Mouse (Mus musculus): ENCODE data around the gene Qser1.
"Not testable (repeated sequence)": the region's sequence is repeated elsewhere in the genome, so short reads cannot be mapped to it uniquely, and the experiment has no call there.

The Qser1 gene

DNA sequence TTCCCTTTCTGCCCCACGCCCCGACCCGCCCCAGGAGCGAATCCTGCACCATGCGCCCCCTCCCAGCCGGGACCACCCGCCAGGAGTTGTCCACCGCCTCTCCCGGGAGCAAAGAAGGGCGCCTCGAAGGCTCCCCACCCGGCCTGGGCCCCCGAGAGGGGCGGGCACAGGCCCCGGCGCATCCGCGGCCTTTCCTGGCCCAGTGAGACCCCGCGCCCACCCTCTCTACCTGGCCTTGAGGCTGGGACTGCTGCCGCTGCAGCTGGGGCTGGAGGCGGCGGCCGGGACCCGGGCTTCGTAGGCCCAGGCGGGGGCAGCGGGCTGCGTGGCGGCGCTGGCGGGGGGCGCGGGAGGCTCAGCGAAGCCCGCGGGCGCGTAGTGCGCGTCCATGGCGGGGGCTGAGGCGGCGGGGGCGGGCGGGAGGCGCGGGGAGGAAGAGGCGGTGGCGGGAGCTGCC lies at the start of gene Qser1:
Gene Qser1 (minus strand): TSS at position 390 of the 457 bp plus-strand sequence.
- no peak for DNase-seq

DNA sequence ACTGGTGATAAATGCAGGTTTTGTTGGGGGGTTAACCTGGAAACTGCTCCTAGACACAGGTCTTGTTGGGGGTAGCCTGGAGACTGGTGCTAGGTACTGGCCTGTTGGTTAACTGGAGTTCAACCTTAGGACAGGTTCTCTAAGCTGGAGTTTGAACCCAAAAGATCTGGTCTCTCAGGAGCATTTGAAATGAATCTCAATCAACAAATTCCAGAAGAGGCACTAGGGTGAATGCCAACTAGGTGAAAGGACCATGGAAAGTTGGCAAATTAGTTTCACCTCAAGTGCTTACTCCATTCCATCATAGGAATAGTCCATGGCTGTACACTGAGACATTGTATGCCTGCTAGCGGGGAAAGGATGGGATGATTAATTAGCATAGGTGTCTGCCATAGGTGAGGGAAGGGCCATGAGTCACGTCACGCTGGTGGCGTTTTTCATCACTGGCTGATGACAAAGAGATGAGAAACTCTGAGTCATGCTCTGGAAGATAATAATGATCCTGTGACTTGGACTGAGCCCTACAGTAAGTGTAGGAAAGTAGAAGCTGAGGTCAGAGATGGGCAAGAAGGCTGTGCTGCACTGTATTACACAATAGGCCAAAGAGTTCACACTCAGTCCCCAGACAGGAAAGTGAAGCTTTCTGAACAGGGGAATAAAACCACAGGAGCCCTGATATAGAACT lies 47.8 kb upstream of the Qser1 start:
- DNase-seq, result no peak

DNA sequence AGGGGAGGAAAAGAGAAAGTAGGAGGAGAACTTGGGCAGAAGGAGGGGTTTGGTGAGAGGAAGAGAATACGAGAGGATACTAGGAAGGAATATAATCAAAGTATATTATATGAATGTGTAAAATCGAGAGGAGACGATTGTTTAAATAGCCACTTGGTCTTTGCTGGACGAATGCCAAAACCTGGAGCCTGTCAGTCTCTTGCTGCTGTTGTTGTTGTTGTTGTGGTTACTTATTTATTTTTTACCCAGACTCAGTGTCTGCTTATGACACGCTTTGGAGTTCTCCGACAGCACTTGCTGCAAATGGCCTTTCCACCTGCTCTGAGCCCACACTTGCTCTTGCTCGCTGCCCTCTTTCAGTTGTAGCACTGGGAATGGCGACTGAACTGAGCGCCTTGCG lies 43.9 kb upstream of the Qser1 start:
- no peak for DNase-seq

DNA sequence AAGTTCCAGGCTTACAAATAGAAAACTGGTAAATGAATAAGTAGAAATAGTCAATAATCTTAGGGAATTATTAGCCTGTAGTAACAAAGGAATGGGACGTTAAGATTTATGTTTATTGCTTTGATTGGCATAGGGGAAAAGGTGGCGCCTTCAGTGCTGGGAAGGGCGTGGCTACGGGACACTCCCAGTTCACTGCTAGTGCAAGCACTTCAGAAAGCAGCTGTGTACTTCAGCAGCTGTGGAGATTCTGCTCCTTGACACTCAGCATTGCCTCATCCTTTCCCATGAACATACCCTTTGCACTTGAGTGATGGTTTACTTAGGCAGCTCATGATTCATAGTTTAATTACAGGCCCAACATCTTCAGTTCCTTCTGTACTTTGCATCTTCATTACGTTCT lies 42.5 kb upstream of the Qser1 start:
- no peak for DNase-seq

DNA sequence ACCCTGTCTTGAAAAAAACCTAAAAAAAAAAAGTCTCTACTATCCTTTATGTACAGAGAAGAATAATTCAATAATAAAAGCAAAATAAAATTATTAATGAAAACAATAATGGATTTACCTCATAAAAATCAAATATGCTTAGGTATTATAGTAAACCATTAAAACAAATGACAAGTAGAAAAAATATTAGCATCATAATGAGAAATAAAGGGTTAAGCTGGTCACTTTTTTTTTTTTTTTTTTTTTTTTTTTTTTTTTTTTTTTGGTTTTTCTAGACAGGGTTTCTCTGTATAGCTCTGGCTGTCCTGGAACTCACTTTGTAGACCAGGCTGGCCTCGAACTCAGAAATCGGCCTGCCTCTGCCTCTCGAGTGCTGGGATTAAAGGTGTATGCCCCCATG lies 41.5 kb upstream of the Qser1 start:
- not testable (repeated sequence) for DNase-seq

DNA sequence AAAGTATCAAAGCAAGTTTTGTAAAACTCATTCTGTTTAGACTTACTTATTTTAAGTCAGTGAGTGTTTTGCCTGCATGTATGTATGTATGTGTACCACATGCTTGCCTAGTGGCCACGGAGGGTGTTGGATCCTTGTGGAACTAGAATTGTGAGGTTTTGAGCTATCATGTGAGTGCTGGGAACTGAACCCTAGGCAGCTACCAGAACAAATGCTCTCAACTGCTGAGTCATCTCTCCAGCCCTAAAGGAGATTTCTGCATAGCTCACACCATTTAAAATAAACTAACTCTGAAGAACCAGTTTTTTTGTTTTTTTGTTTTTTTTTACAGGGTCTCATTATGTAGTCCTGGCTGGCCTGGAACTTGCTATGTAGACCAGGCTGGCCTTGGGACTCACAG lies 39.7 kb upstream of the Qser1 start:
- no peak for DNase-seq

DNA sequence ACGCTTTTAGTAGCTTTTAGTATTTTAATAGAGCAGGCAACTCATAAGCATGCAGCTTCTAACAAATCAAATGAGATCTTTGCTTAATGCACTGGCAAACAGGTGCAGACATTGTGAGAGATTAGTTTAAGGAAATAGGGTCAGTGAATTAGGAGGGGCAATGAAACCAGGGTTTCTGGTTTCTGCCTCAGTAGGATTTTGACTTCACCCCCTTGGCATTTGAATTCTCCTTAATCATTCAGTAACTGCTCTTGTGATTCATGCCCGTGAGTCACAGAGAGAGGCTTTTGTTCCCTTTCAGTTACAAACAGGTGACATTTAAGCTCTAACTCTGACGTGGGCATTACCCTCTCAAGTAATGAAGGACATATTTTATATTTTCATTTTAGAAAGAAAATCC lies 39.2 kb upstream of the Qser1 start:
- DNase-seq, result no peak

DNA sequence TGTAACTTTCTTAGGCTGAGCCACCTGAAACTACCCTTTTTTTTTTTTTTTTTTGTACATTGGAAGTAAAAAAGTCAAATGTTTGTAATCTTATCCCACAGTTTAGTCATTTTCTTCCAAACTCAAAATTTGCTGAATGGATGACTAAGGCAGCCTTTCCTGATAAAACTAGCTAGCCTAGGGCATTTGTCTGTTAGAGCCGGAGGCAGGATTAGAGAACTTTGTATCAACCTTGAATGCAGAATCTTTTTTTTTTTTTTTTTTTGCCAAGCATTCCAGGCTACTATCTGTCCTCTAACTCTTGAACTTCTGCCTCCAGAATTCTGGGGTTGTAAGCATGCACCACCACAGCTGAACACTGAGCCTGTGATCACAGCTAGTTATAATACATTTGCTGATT lies 38.3 kb upstream of the Qser1 start:
- DNase-seq, result no peak

DNA sequence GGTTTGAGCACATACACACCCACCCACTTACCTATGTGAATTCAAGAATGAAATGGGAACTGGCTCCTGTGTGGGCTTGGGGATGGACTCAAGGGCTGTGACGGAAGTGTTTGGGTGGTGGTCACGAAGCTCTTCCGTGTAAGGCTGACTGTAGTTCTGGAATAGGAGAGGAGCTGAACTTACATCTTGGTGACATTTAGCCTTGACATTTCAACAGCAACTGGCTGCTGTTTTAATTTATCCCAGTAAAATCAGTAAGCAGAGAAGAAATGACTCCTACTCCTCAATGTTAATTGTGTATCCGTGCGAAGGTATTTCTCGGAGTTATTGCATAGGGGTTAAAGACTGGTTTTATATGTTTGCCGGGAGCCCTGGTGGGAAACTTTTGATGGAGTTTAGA lies 36.0 kb upstream of the Qser1 start:
- DNase-seq, result no peak

DNA sequence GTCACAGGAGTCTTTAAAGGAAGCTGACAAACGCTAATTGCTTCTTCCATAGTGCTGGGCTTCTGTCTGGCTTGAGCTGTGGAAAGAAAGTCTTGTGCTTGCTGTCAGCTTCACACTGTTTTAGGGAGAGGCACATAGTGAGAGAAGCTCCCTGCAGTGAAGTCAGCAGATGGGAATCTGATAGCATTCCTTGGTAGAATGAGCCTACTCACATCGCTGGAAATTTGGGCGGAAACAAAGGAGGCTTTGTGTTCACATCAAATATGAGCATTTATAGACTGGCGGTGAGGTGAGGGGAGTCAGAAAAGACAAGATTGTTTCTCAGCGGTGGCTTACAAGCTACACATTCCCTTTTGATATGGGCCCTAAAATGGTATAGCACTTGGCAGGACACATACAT lies 35.1 kb upstream of the Qser1 start:
- DNase-seq, result no peak

DNA sequence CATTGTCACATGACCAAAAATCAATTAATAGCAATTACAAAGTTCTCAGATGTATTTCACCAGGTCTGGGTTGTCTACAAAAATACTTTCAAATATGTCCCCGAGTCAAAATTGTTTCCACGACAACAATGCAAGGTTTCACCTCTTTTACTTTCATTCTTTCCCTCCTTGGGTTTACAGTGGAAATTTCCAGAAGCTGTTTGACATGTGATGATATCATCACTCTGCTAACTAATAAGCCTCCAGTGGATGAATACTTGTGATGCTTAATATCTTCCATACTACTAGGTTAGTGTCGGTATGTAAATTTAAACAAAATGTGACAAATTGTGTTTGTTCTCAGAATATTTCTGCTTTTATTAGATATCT lies 33.4 kb upstream of the Qser1 start:
- DNase-seq, result no peak

DNA sequence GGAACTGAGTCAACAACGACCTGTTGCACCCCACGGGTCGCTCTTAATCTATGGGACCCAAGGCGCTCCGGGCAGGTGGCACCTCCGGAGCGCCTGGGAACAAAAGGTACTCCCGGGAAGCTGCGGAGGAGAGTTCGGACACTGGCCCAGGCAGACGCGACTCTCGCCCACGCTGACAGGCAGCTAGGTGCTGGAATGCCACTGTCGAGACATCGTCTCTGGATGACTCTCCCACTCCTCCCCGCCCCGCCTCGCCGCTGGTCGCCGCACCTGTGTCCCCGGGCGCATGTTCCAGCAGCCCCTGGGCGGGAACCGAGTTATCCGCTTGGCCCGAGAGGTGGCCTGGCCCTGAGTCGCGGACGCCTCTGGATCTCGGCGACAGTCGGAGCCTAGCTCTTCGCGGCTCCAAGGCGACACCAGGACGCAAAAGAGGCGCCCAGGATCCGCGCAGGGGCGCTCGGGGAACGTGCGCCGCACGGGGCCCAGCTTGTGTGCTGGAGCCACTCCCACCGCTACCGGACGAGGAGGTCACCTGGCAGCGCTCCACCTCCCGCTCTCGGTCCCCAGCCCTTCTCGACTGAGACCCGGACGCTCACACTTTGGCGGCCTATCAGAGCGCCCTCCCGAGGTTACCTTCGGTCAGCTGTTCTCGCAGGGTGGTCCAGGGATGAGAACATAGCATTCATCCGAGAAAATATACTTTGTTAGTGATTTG lies 32.9 kb upstream of the Qser1 start, which contains the start of gene Prrg4:
Gene Prrg4 (minus strand): TSS at position 601 of the 715 bp plus-strand sequence.
- peak; percentile 43 for DNase-seq

DNA sequence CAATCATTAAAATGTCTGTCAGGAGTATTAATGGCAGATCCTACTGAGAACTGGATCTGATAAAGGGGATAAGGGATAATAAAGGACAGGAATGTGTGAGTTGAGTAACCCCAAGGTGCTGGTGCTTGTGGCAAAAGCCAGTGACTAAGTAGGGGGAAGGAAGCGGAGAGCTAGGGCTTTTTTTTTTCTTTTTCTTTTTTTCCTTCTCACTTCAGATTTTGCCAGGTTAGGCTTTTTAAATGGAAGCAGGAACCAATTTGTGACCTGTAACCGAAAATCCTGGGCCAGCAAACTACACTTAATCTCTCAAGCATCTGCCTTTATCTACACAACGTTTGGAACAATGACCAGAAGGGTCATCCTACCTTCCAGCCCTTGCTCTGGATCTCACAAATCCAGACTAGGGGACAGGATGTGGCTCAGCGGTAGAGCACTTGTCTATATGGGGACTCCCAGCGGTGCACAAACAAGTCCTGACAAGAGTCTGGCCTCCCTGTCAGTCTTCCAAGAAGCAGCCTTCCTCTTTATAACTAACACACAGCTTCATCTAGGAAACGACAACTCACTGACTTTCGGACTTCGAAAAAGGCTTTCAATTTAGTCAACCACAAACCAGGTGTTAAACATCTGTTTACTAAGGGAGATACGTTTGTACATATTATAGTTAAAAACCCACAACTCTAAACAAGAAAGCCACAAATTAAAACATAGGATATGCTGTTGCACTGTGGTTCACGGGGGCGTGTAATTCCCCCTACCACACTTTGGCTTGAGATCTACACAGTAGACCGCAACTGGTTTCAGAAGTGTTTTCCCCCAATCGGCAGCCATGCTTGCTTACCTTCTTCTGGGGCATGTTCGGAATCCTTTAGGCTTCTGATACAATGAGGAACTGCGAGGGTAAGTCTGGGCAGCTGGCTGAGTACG lies 31.9 kb upstream of the Qser1 start:
- no peak for DNase-seq

DNA sequence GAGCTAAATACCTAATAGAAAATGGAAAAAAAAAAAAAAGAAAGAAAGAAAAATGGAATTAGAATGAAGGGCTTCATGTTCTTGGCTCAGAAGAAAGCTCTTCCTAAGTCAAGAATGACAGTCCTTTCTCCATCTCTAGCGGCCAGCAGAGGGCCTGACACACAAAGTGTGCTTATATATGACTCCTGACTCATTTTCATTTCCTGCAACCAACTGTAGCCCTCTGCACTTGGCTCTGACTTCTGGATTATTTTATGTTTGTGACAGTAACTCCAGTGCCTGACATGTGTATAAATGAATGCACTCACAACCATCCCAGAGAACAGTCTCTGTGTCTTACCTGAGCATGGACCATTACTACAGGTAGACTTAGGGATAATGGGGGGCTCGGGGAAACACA lies 31.1 kb upstream of the Qser1 start:
- DNase-seq, result peak; percentile 9

DNA sequence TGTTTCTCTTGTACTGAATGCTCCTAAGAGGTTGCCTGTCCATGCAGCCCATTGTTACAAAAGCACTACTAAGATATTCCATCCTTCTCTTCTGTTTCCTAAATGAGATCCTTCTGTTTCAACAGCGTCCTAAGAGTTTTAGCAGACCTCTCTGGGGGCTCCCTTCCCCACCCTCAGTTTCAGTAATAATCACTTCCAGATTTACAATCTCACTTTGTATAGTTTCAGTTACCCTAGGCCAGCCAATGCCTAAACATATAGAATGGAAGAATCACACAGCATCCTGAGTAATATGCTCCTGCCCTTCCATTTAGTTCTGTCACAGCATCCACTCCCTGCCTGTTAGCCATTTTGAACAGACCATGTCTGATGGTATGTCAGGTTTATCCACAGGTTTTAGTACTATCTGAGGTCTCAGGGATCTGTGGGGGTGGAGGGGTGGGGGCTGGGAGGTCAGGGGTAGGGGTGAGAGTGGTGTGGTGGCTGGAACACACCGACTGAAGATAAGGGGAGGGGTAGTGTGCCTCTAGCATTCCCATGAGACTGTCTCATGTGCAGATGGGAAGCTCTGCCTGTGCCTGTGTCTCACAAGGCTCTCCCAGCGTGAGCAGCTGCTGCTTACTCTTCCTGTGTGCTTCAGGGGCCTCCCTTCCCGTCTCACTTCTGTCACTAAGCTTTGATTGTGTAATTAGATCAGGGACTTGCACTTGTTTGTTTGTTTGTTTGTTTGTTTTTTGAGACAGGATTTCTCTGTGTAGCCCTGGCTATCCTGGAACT lies 30.3 kb upstream of the Qser1 start:
- no peak for DNase-seq

DNA sequence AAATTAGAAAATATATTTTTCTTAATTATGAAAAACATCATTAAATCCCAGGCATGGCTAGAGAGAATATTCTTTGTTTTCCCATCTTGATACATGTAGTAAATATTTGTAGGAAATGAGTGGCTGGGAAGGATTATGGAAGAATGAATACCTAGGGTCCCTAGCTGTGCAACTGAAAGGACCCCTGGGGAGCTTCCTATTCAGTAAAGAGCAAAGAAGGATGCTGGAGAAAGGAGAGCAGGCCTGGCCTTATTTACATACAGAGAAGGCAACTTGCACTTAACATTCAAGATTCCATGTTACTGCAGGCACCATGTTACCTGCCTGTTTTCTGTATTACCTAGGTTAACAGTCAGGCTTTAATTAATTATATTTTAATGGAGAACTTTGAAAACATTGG lies 26.0 kb upstream of the Qser1 start:
- DNase-seq, result no peak

DNA sequence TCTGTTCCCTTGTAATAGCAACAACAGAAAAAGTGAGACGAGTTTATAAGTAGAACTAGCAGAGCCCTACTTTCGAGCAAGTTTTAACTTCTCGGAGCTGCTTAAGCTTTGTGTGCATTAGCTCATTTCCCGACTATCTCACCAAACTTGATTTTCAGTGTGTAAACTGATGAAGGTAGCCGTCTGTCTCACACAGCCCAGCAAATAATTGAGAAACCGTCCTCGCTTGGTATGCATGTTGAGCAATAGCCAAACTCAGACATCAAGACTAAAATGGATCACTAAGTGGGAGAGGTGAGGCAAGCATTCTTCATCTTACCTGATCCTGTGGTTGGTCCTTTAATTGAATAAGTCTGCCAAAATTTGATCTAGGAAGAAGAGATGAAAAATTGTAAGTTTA lies 25.2 kb upstream of the Qser1 start:
- no peak for DNase-seq

DNA sequence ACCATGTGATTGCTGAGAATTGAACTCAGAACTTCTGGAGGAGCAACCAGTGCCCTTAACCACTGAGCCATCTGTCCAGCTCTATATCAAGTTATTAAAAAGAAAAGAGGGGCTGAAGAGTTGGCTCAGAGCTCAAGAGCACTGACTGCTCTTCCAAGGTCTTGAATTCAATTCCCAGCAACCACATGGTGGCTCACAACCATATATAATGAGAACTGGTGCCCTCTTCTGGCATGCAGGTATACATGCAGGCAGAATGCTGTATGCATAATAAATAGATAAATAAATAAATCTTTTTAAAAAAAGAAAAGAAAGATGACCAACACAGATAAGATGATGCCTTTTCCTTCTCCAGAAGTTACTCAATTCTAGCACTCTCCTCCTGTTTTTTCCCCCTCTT lies 24.4 kb upstream of the Qser1 start:
- DNase-seq, result no peak

DNA sequence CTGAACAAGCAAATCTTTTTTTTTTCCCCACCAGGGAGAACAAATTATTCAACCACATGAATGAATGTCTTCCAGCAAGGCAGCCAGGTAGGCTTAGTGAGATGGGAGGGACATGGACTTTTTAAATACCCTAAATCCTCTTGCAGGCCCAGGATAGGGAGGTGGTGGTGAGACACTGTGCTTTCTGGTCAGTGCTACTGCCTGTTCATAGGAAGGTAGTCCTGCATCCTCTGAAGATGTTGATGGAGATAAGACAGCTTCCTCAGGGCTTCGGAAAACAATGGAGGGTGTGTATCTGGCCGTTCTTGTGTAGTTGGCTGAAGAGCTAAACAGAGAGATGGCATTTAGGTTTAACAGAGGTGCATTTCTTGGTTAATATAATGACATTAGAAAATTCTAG lies 15.9 kb upstream of the Qser1 start:
- DNase-seq, result no peak

DNA sequence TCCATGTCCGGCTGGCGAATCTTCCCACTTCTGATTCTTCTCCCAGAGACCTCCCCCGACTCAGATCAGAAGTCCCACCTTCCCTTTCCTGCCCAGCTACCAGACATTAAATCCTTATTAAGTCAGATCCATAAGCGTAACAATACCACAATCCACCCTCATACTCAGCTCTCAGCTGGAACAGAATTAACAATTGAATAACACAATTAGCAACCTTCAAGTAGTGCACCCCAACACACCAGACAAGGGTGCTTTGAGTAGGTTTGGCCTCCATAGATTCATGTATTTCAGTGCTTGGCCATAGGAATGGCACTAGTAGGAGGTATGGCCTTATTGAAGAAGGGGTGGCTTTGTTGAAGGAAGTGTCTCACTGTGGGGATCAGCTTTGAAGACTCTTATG lies 9.6 kb upstream of the Qser1 start:
- DNase-seq, result no peak

DNA sequence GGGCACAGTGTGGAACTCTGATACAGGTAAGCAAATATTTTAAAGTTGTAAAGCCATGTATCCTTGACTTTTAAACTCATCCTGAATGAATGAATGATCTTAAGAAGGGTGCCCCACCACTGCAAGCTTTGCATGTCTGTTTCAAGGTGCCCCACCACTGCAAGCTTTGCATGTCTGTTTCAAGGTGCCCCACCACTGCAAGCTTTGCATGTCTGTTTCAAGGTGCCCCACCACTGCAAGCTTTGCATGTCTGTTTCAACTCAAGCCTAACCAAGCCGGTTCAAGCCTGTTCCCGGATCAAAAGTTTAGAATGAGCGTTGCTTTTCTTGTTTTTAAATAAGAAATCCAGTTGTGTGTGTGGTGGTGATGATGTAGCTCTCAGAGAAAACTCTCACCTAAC lies 2.2 kb upstream of the Qser1 start:
- DNase-seq, result not testable (repeated sequence)

DNA sequence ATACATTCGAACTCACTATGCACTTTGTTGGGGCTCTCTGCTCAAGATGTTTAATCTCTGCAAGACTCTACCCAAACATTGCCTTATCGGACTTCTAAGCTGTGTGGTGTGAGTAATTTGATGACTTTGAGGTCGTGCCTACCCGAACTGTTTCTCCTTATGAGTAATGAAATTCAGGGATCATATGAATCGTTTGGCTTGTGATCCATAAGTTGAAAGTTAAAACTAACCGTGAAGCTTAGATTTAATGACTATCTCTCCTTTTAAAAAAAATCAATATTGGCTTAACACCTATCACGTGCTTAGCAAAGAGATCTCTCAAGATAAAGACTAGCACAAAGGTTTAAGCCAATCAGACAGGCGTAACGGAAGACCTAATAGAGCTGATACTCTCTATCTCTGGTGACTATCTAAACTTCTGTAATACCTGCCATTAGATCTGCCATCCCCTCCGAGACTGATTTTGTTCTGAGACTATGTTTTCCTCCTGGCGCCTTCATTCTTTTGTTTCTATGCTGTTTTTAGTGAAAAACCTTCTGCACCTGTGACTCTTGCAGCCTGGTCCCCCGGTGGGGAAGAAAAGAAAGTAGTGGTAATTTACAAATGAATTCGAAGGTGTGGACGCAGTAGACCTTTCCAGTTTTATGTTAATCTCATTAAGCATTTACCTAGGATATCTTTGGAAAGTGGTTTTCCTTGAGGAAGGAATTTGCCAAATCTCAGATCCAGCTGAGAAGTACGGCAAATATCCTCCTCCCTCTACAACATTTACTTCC lies 1.2 kb upstream of the Qser1 start:
- no peak for DNase-seq

Data from right cerebral cortex, postnatal 4 days (tissue).